Mouse (Mus musculus) cerebellum, adult 2 months (tissue): ENCODE data around the gene Suco.

ENCODE experiments used
- CTCF ChIP-seq: fragments of 200-500 bp; IDR thresholded peaks from 2 replicates; pipeline ENCODE4 v1.5.1; 2011; ENCODE audit warnings: low read depth, mild to moderate bottlenecking, control low read depth, low read length, moderate library complexity, borderline replicate concordance; ENCODE audit not compliant: insufficient read depth
- POLR2A ChIP-seq: fragments of 200-500 bp; IDR thresholded peaks from 2 replicates; pipeline ENCODE4 v1.6.1; 2011; ENCODE audit warnings: low read length, control low read depth, borderline replicate concordance; ENCODE audit not compliant: insufficient read depth

DNA sequence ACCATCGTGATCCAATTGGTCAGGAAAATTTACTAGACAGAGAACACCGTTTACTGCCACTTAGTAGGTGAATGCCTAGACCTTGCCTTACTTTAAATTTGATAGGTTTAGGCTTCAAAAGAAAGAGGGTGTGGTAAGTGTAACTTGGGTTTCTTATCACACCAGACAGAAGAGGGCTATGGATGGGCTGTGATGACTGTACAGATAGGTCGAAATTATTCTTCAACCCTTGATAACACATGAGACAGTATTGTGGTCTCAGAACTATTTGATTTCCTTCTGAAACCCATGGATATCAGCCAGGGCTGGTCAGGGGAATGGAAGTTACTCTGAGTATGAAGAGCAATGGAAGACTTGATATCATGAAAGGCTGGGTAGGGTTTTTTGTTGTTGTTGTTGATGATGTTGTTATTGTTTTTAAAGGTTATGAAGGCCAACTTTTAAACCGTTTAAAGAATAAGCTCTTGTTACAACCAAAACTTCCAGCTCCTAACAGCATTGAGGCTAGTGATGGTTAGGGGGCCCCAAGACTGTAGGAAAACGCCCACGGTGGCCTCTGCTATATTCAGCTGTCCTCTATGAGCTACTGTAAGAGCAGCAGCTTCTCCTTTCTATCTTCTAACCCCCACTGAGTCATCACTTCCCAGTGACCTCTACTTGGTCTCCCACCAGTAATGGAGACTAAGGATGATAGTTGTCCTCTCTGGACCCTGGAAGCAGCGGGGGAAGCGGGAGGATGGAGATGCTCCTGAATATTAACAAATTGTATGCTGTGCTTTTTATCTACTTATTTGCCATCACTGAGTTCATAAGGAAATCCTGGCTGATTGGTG is 84.4 kb downstream of the Suco start:
- TF ChIP-seq CTCF, result no peak
- TF ChIP-seq POLR2A, result no peak
